Mouse (Mus musculus) megakaryocyte, embryonic 14.5 days (primary cell): ENCODE measurements around the gene Cacna2d4.

Experiments used
- FLI1 ChIP-seq: IDR thresholded peaks from 2 replicates; pipeline ENCODE4 v1.6.1; 2012; ENCODE audit warnings: low read length, inconsistent platforms, mixed read lengths
- GATA1 ChIP-seq: IDR thresholded peaks from 3 replicates; pipeline ENCODE4 v1.6.1; 2012; ENCODE audit warnings: mixed read lengths, low read length, inconsistent platforms, borderline replicate concordance

DNA sequence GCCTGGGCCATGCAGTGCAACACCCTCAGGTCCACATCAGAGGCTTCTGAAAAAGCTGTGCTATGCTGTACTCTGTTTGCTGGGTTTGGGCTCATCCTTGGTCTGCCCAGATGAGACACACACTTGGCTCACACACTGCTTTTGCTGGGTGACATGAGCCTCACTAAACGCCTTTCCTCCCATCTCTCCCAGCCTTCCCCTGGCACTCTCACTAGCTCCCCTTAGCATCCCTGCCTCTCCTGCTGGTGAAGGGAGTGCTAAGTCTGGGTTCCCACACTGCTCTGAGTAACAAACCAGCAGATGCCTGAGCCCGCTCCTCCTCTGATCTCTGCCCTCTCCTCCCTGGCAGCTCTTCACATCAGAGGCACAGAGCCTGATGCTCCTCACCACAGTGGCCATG, 40.4 kb downstream of the Cacna2d4 start:
- TF ChIP-seq GATA1 (no peak), FLI1 (no peak)
